Mouse (Mus musculus): Measurements from ENCODE around the gene Gm20843. TPM values are rescaled to one million over a fixed set of nuclear protein-coding genes. Genes with fewer than 3 reads are reported as not detected.
"Not testable (repeated sequence)": the region's sequence is repeated elsewhere in the genome, so short reads cannot be mapped to it uniquely, and the experiment has no call there.

The Gm20843 gene
- polyA plus RNA-seq (2015; fragmentation: Nextera tagmentation; extraction: Ambion mirVana) = not detected in 2 replicates

DNA sequence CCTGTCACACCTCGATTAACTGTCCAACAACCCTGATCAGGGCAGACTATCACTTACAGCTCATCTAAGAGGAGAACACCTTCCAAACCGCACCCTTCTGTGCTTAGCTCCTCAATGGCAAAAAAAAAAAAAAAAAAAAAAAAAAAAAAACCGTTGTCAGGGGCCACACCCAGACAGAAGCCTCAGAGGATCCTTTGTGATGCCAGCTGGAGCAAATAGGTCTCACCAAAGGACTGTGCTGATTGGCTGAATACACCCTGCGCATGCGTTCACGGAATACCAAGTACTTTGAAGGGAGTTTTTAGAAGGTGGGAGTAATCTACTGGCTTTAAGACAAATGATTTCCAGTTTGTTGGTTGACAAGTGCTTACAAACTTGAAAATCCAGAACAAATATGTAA, at the start of gene Gm20843:
Gene Gm20843, minus strand, starts transcription at position 101 of the 400 bp plus-strand sequence.
- H3K4me2 ChIP-seq (ENCODE audit: low read depth, low read length); H3K9me3 ChIP-seq (replicated peaks; ENCODE audit: control insufficient read depth, low read length); H3K36me3 ChIP-seq (ENCODE audit: control insufficient read depth, insufficient read depth, low read length); H3K27ac ChIP-seq (ENCODE audit: low read length); H3K9ac ChIP-seq (ENCODE audit: low read length); ATAC-seq (ENCODE audit: insufficient read depth, low FRiP score); H3K27me3 ChIP-seq (ENCODE audit: control insufficient read depth, insufficient read depth, low read length); H3K4me3 ChIP-seq (replicated peaks; ENCODE audit: low read length); H3K4me1 ChIP-seq (ENCODE audit: control insufficient read depth, insufficient read depth, low read length): not testable (repeated sequence)
- no CpG with 5 or more reads among the region's 6 CpGs for WGBS
